Mouse (Mus musculus) urinary bladder, postnatal 14 days (tissue): ENCODE measurements at regions not wholly inside any gene's neighbourhood (a gene's known extent, or its start where the extent isn't known, plus 50 kb on each side); places are given as distances from the start of the nearest gene placed in this dataset.

Experiments
- DNase-seq: peaks from one replicate; pipeline ENCODE4 v3.0.0; 2021; ENCODE audit warnings: low spot score

DNA sequence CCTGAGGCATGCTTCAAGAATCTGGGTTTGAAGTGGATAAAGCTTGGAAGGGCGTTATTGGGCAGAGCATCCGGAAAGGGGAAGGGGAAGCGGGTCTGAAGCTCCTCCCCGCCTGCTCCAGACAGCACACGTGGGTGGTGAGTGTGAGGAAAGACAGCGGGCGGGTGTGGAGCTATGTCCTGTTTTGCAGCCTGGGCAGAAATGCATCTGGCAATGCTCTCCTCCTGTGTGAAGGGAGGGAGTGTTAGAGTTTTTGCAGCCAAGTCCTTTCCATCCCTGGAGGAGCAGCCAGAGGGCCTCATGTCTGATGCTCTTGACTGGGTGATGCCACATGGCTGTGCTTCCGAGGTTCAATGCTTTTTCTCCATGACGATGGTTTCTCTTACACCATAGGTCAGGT lies 73.4 kb upstream of the Fndc3a start:
- peak; percentile 70 for DNase-seq

DNA sequence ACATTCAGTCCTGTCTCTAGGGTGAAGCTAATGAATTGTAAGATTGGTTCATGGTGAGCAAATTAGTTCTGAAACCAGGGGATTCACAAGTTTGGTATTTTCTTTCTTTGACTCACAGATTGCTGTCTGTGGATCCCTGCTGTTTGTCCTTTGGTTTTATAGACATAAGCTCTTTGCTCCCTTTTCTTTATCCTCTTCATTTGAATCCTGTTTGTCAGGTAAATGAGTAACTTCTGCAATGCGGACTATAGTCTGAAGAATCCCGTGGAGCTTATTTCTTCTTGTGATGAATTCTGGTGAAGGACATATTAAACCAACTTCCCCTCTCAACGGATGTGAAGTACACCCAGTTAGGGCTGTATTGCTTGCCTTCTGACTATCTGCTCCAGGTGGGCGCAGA lies 69.6 kb upstream of the Fndc3a start:
- DNase-seq: no peak

GRCm38 (mm10) chr14:72778756-72779155 lies 69.0 kb upstream of the Fndc3a start:
- DNase-seq: no peak

- no peak for DNase-seq
Observed at GRCm38 (mm10) chr14:72777927-72778560, 68.2 kb upstream of the Fndc3a start.

GRCm38 (mm10) chr14:72770237-72770636 lies 60.4 kb upstream of the Fndc3a start:
- DNase-seq: no peak

- DNase-seq: no peak
Observed at GRCm38 (mm10) chr14:72760123-72760522, 50.3 kb upstream of the Fndc3a start.
